ENCODE assay signal across 9 mouse cellular contexts in genomic region chr2:130641351-130642025, GRCm38 (mm10). TPM values are rescaled to one million over a fixed set of nuclear protein-coding genes. Genes with fewer than 3 reads are reported as not detected.
A peak's percentile ranks its signal among the peaks of the same experiment; 100 is the strongest.
DNase-seq lines count a peak whose midpoint lies in the region; ATAC-seq and TF ChIP-seq lines count a peak whose summit lies in the region.
"Had no signal": no experiment of that assay in that cellular context is flagged by ENCODE, and none has a peak within 500 bp of the region (broad histone marks: within the 10 kb centered on the region; RNA-seq: fewer than 3 reads in every experiment).

No protein-coding gene starts in this region.

- TF ChIP-seq EP300 in lung, postnatal 0 days (IDR thresholded peaks at IDR 0.05), result no peak
- no peak for TF ChIP-seq EP300 in stomach, postnatal 0 days (optimal IDR thresholded peaks at IDR 0.05)

- 51% methylated on average over 6 of the region's 6 CpGs for WGBS in lung, postnatal 0 days
- 76% methylated on average over 6 of the region's 6 CpGs for WGBS in hindbrain, embryonic 13.5 days
- WGBS in limb, embryonic 14.5 days, result 46% methylated on average over 6 of the region's 6 CpGs
- 56% methylated on average over 6 of the region's 6 CpGs for WGBS in stomach, postnatal 0 days

- no peak overlapping the region for H3K27ac ChIP-seq in lung, postnatal 0 days (ENCODE audit: low read length)
- no peak overlapping the region for H3K27ac ChIP-seq in hindbrain, embryonic 13.5 days
- no peak overlapping the region for H3K27ac ChIP-seq in limb, embryonic 14.5 days (replicated peaks; ENCODE audit: low read depth, low read length)
- H3K27ac ChIP-seq in stomach, postnatal 0 days (replicated peaks), result no peak overlapping the region; the same call in 1 of the 2 replicates

- no peak for TF ChIP-seq CTCF in lung, postnatal 0 days (IDR thresholded peaks at IDR 0.05)
- TF ChIP-seq CTCF in stomach, postnatal 0 days (IDR thresholded peaks at IDR 0.05; ENCODE audit: low read depth), result no peak

- TF ChIP-seq POLR2A in limb, embryonic 14.5 days (IDR thresholded peaks at IDR 0.05; ENCODE audit: borderline replicate concordance, extremely low read depth, insufficient read depth, insufficient read length), result no peak

- no peaks in the 10 kb centered on the region for H3K4me1 ChIP-seq in lung, postnatal 0 days (ENCODE audit: insufficient read depth, low read depth, low read length)
- H3K4me1 ChIP-seq in hindbrain, embryonic 13.5 days (replicated peaks), result peaks cover 20% of the 10 kb centered on the region
- H3K4me1 ChIP-seq in limb, embryonic 14.5 days (ENCODE audit: control insufficient read depth, insufficient read depth, low read length), result peaks cover 11% of the 10 kb centered on the region; the same call in 1 of the 2 replicates
- H3K4me1 ChIP-seq in stomach, postnatal 0 days (replicated peaks; ENCODE audit: control insufficient read depth, insufficient read depth), result no peaks in the 10 kb centered on the region

- no peak overlapping the region for H3K9ac ChIP-seq in lung, postnatal 0 days (replicated peaks; ENCODE audit: low read depth)
- H3K9ac ChIP-seq in hindbrain, embryonic 13.5 days, result peak overlapping the region; percentile 85
- H3K9ac ChIP-seq in limb, embryonic 14.5 days (ENCODE audit: low read depth, low read length, severe bottlenecking), result no peak overlapping the region
- H3K9ac ChIP-seq in stomach, postnatal 0 days (ENCODE audit: low read length), result 0 out of 2 replicates have a peak overlapping the region, but pooled peaks have one; percentile 23

- no peak overlapping the region for H3K4me2 ChIP-seq in lung, postnatal 0 days (replicated peaks; ENCODE audit: low read depth, low read length)
- H3K4me2 ChIP-seq in hindbrain, embryonic 13.5 days, result peak overlapping the region; percentile 84
- H3K4me2 ChIP-seq in limb, embryonic 14.5 days (replicated peaks; ENCODE audit: low read depth, low read length, severe bottlenecking), result peak overlapping the region; percentile 97
- no peak overlapping the region for H3K4me2 ChIP-seq in stomach, postnatal 0 days (replicated peaks; ENCODE audit: low read depth)

- H3K9me3 ChIP-seq in lung, postnatal 0 days (ENCODE audit: low read length), result no peaks in the 10 kb centered on the region
- H3K9me3 ChIP-seq in hindbrain, embryonic 13.5 days, result no peaks in the 10 kb centered on the region
- H3K9me3 ChIP-seq in limb, embryonic 14.5 days (ENCODE audit: control insufficient read depth, low read length), result no peaks in the 10 kb centered on the region
- H3K9me3 ChIP-seq in stomach, postnatal 0 days (ENCODE audit: control insufficient read depth, low read length), result no peaks in the 10 kb centered on the region

- no peak overlapping the region for H3K4me3 ChIP-seq in lung, postnatal 0 days (ENCODE audit: low read depth, low read length)
- peak overlapping the region; percentile 71 for H3K4me3 ChIP-seq in hindbrain, embryonic 13.5 days
- H3K4me3 ChIP-seq in limb, embryonic 14.5 days (replicated peaks; ENCODE audit: low read length), result peak overlapping the region; percentile 71
- H3K4me3 ChIP-seq in stomach, postnatal 0 days (ENCODE audit: low read depth, low read length), result no peak overlapping the region

- intact Hi-C loops in left cerebral cortex, postnatal 14 days (cut with DNase I), result no loop called here

- no peaks in the 10 kb centered on the region; the same call in 1 of the 2 replicates for H3K27me3 ChIP-seq in lung, postnatal 0 days (replicated peaks; ENCODE audit: insufficient read depth, low read length)
- peaks cover 46% of the 10 kb centered on the region for H3K27me3 ChIP-seq in hindbrain, embryonic 13.5 days
- H3K27me3 ChIP-seq in limb, embryonic 14.5 days (ENCODE audit: control insufficient read depth, insufficient read depth, low read length), result peaks cover 11% of the 10 kb centered on the region; the same call in 1 of the 2 replicates
- no peaks in the 10 kb centered on the region for H3K27me3 ChIP-seq in stomach, postnatal 0 days (ENCODE audit: control insufficient read depth, insufficient read depth, low read length)

- H3K36me3 ChIP-seq in lung, postnatal 0 days (ENCODE audit: insufficient read depth, low read length), result no peaks in the 10 kb centered on the region
- H3K36me3 ChIP-seq in hindbrain, embryonic 13.5 days, result no peaks in the 10 kb centered on the region
- no peaks in the 10 kb centered on the region; the same call in 1 of the 2 replicates for H3K36me3 ChIP-seq in limb, embryonic 14.5 days (ENCODE audit: control insufficient read depth, insufficient read depth, low read length)
- H3K36me3 ChIP-seq in stomach, postnatal 0 days (ENCODE audit: control insufficient read depth, insufficient read depth, low read length), result no peaks in the 10 kb centered on the region; the same call in 1 of the 2 replicates

- peak; percentile 30 for DNase-seq in lung, postnatal 0 days (ENCODE audit: low spot score)
- DNase-seq in lung, postnatal 25 days (ENCODE audit: low spot score), result no peak
- DNase-seq in limb, embryonic 14.5 days (ENCODE audit: low spot score), result no peak
- DNase-seq in stomach, postnatal 0 days (ENCODE audit: low spot score), result no peak
- no peak for DNase-seq in yolk sac, embryonic 10.5 days (ENCODE audit: low spot score)
- no peak for DNase-seq in adrenal gland, postnatal 4 days (ENCODE audit: low spot score in 2 of 2)
- DNase-seq in left cerebral cortex, postnatal 14 days (ENCODE audit: low spot score in 2 of 2), result no peak
- DNase-seq: cerebellum, postnatal 36 days had no signal

- ATAC-seq in lung, postnatal 0 days, result no peak
- ATAC-seq in hindbrain, embryonic 13.5 days (ENCODE audit: low FRiP score), result no peak
- ATAC-seq in limb, embryonic 14.5 days (ENCODE audit: low FRiP score, low read depth), result no peak
- ATAC-seq in stomach, postnatal 0 days (ENCODE audit: low FRiP score, low TSS enrichment), result no peak

RNA-seq across cellular contexts. Expression of gene Lzts3, which starts 1.1 kb away (rescaled TPM):
- 0.95 and 1.5 TPM in 2 replicates for polyA plus RNA-seq in lung, postnatal 0 days (2015; fragmentation: Nextera tagmentation; extraction: Ambion mirVana)
- 10.5 and 11.1 TPM in 2 replicates for polyA plus RNA-seq in hindbrain, embryonic 13.5 days (2015; fragmentation: Nextera tagmentation; extraction: Ambion mirVana)
- polyA plus RNA-seq in limb, embryonic 14.5 days (2012; rRNA removed), result 14.6 and 16.2 TPM in 2 replicates
- polyA plus RNA-seq in limb, embryonic 14.5 days (2014; fragmentation: Nextera tagmentation; extraction: Ambion mirVana), result 1.1 and 1.4 TPM in 2 replicates
- 2.9 and 3.1 TPM in 2 replicates for polyA plus RNA-seq in stomach, postnatal 0 days (2015; fragmentation: Nextera tagmentation; extraction: Ambion mirVana)
- 10 to 100 TPM; 13.5 to 22.5 TPM for total RNA-seq in adrenal gland, postnatal 4 days (2021)
- 10 to 100 TPM; 88.0 to 89.5 TPM for total RNA-seq in left cerebral cortex, postnatal 14 days (2021)

RNA-seq across cellular contexts. Expression of gene Ubox5, which starts 11.7 kb away (rescaled TPM):
- 4.4 TPM in 2 replicates for polyA plus RNA-seq in lung, postnatal 0 days (2015; fragmentation: Nextera tagmentation; extraction: Ambion mirVana)
- 11.5 and 11.8 TPM in 2 replicates for polyA plus RNA-seq in hindbrain, embryonic 13.5 days (2015; fragmentation: Nextera tagmentation; extraction: Ambion mirVana)
- 11.8 and 14.1 TPM in 2 replicates for polyA plus RNA-seq in limb, embryonic 14.5 days (2012; rRNA removed)
- 14.3 and 15.0 TPM in 2 replicates for polyA plus RNA-seq in limb, embryonic 14.5 days (2014; fragmentation: Nextera tagmentation; extraction: Ambion mirVana)
- 3.8 and 4.1 TPM in 2 replicates for polyA plus RNA-seq in stomach, postnatal 0 days (2015; fragmentation: Nextera tagmentation; extraction: Ambion mirVana)
- 10 to 100 TPM in 1 of 2 experiments, 1 to 10 TPM in 1; 9.1 to 10.3 TPM for total RNA-seq in adrenal gland, postnatal 4 days (2021)
- 1 to 10 TPM; 7.7 to 8.3 TPM for total RNA-seq in left cerebral cortex, postnatal 14 days (2021)

RNA-seq across cellular contexts. Expression of gene Fastkd5, which starts 11.7 kb away (rescaled TPM):
- polyA plus RNA-seq in lung, postnatal 0 days (2015; fragmentation: Nextera tagmentation; extraction: Ambion mirVana), result 4.8 and 5.9 TPM in 2 replicates
- polyA plus RNA-seq in hindbrain, embryonic 13.5 days (2015; fragmentation: Nextera tagmentation; extraction: Ambion mirVana), result 11.7 and 12.9 TPM in 2 replicates
- polyA plus RNA-seq in limb, embryonic 14.5 days (2012; rRNA removed), result 5.7 and 6.1 TPM in 2 replicates
- polyA plus RNA-seq in limb, embryonic 14.5 days (2014; fragmentation: Nextera tagmentation; extraction: Ambion mirVana), result 14.2 and 15.0 TPM in 2 replicates
- polyA plus RNA-seq in stomach, postnatal 0 days (2015; fragmentation: Nextera tagmentation; extraction: Ambion mirVana), result 6.5 and 6.7 TPM in 2 replicates
- 10 to 100 TPM in 1 of 2 experiments, 1 to 10 TPM in 1; 9.6 to 10.3 TPM for total RNA-seq in adrenal gland, postnatal 4 days (2021)
- 1 to 10 TPM; 7.3 to 8.0 TPM for total RNA-seq in left cerebral cortex, postnatal 14 days (2021)

RNA-seq across cellular contexts. Expression of gene Ddrgk1, which starts 23.0 kb away (rescaled TPM):
- 82.6 and 90.9 TPM in 2 replicates for polyA plus RNA-seq in lung, postnatal 0 days (2015; fragmentation: Nextera tagmentation; extraction: Ambion mirVana)
- polyA plus RNA-seq in hindbrain, embryonic 13.5 days (2015; fragmentation: Nextera tagmentation; extraction: Ambion mirVana), result 72.0 and 74.1 TPM in 2 replicates
- polyA plus RNA-seq in limb, embryonic 14.5 days (2012; rRNA removed), result 48.0 and 58.5 TPM in 2 replicates
- polyA plus RNA-seq in limb, embryonic 14.5 days (2014; fragmentation: Nextera tagmentation; extraction: Ambion mirVana), result 53.7 and 66.3 TPM in 2 replicates
- polyA plus RNA-seq in stomach, postnatal 0 days (2015; fragmentation: Nextera tagmentation; extraction: Ambion mirVana), result 84.3 and 85.0 TPM in 2 replicates
- total RNA-seq in adrenal gland, postnatal 4 days (2021), result 100 to 1,000 TPM; 140 to 154 TPM
- total RNA-seq in left cerebral cortex, postnatal 14 days (2021), result 10 to 100 TPM; 78.1 to 85.2 TPM

RNA-seq across cellular contexts. Expression of gene Itpa, which starts 25.9 kb away (rescaled TPM):
- 50.6 and 51.1 TPM in 2 replicates for polyA plus RNA-seq in lung, postnatal 0 days (2015; fragmentation: Nextera tagmentation; extraction: Ambion mirVana)
- polyA plus RNA-seq in hindbrain, embryonic 13.5 days (2015; fragmentation: Nextera tagmentation; extraction: Ambion mirVana), result 141 and 143 TPM in 2 replicates
- polyA plus RNA-seq in limb, embryonic 14.5 days (2012; rRNA removed), result 81.7 and 82.6 TPM in 2 replicates
- 99.4 and 104 TPM in 2 replicates for polyA plus RNA-seq in limb, embryonic 14.5 days (2014; fragmentation: Nextera tagmentation; extraction: Ambion mirVana)
- polyA plus RNA-seq in stomach, postnatal 0 days (2015; fragmentation: Nextera tagmentation; extraction: Ambion mirVana), result 56.2 and 58.6 TPM in 2 replicates
- 10 to 100 TPM; 34.1 to 40.9 TPM for total RNA-seq in adrenal gland, postnatal 4 days (2021)
- 10 to 100 TPM; 40.4 to 41.9 TPM for total RNA-seq in left cerebral cortex, postnatal 14 days (2021)

Comparison
In these comparisons a context has a peak if more than half of its experiments do, and no peak if none do; other contexts are left out.
1. H3K4me2 ChIP-seq: peak in hindbrain, embryonic 13.5 days (single experiment) and limb, embryonic 14.5 days (single experiment); none in lung, postnatal 0 days (single experiment) and stomach, postnatal 0 days (single experiment).
2. H3K4me3 ChIP-seq: peak in hindbrain, embryonic 13.5 days (single experiment) and limb, embryonic 14.5 days (single experiment); none in lung, postnatal 0 days (single experiment) and stomach, postnatal 0 days (single experiment).
3. H3K9ac ChIP-seq: peak in hindbrain, embryonic 13.5 days (single experiment) and stomach, postnatal 0 days (single experiment); none in lung, postnatal 0 days (single experiment) and limb, embryonic 14.5 days (single experiment).